Comparison of ENCODE assay signal across 10 mouse cellular contexts in genomic region chr19:41258707-41259106, GRCm38 (mm10). TPM values are rescaled to one million over a fixed set of nuclear protein-coding genes. Genes with fewer than 3 reads are reported as not detected.
A peak's percentile ranks its signal among the peaks of the same experiment; 100 is the strongest.
DNase-seq lines count a peak whose midpoint lies in the region; ATAC-seq and TF ChIP-seq lines count a peak whose summit lies in the region.
"Had no signal": no experiment of that assay in that cellular context is flagged by ENCODE, and none has a peak within 500 bp of the region (broad histone marks: within the 10 kb centered on the region; RNA-seq: fewer than 3 reads in every experiment).

No protein-coding gene starts in this region.

- H3K4me1 ChIP-seq in hindbrain, postnatal 0 days (ENCODE audit: insufficient read depth, low read length), result 0 out of 2 replicates have a peak, but pooled peaks cover 4% of the 10 kb centered on the region
- H3K4me1 ChIP-seq in hindbrain, embryonic 12.5 days, result peaks cover 26% of the 10 kb centered on the region
- H3K4me1 ChIP-seq in liver, postnatal 0 days (ENCODE audit: insufficient read depth), result peaks cover 24% of the 10 kb centered on the region

- CTCF ChIA-PET in Patski (lab: Charles Lee), result interaction anchor here (0.9 to 3.0 kb wide), 9 partner anchors 9 to 221 kb away, joined by 3 to 22 read pairs (median 3); no protein-coding TSS in a partner anchor

- no peak for ATAC-seq in hindbrain, postnatal 0 days
- ATAC-seq in hindbrain, embryonic 12.5 days (ENCODE audit: low FRiP score), result no peak
- no peak for ATAC-seq in Patski
- no peak for ATAC-seq in liver, postnatal 0 days
- no peak for ATAC-seq in frontal cortex, adult (ENCODE audit: low TSS enrichment)

- H3K9me3 ChIP-seq in hindbrain, postnatal 0 days (ENCODE audit: low read length), result no peaks in the 10 kb centered on the region
- no peaks in the 10 kb centered on the region for H3K9me3 ChIP-seq in hindbrain, embryonic 12.5 days (replicated peaks)
- no peaks in the 10 kb centered on the region for H3K9me3 ChIP-seq in liver, postnatal 0 days (ENCODE audit: low read length)
- H3K9me3 ChIP-seq: lung, embryonic 15.5 days had no signal

- no peaks in the 10 kb centered on the region for H3K27me3 ChIP-seq in hindbrain, postnatal 0 days (ENCODE audit: insufficient read depth, low read length)
- H3K27me3 ChIP-seq in hindbrain, embryonic 12.5 days, result no peaks in the 10 kb centered on the region
- no peaks in the 10 kb centered on the region for H3K27me3 ChIP-seq in Patski
- H3K27me3 ChIP-seq in liver, postnatal 0 days (ENCODE audit: insufficient read depth, low read length), result no peaks in the 10 kb centered on the region
- H3K27me3 ChIP-seq in splenic B cell, adult 2 months (ENCODE audit: control insufficient read depth, insufficient read depth, low read length, poor library complexity, severe bottlenecking), result no peaks in the 10 kb centered on the region; the same call in 1 of the 2 replicates
- H3K27me3 ChIP-seq: lung, embryonic 15.5 days had no signal

- TF ChIP-seq CTCF in hindbrain, postnatal 0 days (IDR thresholded peaks at IDR 0.05; ENCODE audit: low read depth), result peak; percentile 47
- peak; percentile 84 for TF ChIP-seq CTCF in Patski (IDR thresholded peaks at IDR 0.05)
- TF ChIP-seq CTCF in liver, postnatal 0 days (IDR thresholded peaks at IDR 0.05; ENCODE audit: low read depth), result peak; percentile 61

- POLR2A ChIA-PET in Patski (lab: Charles Lee), result interaction anchor here (0.6 kb wide), 1 partner anchor 54 kb away, joined by 3 read pairs; no protein-coding TSS in a partner anchor

- 46% methylated on average over 2 of the region's 2 CpGs for WGBS in hindbrain, postnatal 0 days
- WGBS in hindbrain, embryonic 12.5 days, result 44% methylated on average over 2 of the region's 2 CpGs
- 30% methylated on average over 2 of the region's 2 CpGs for WGBS in liver, postnatal 0 days (ENCODE audit: insufficient replicate concordance)

- H3K4me2 ChIP-seq in hindbrain, postnatal 0 days (ENCODE audit: low read depth, low read length), result no peak overlapping the region
- H3K4me2 ChIP-seq in hindbrain, embryonic 12.5 days (replicated peaks), result no peak overlapping the region
- H3K4me2 ChIP-seq in liver, postnatal 0 days (ENCODE audit: low read depth, low read length), result no peak overlapping the region
- H3K4me2 ChIP-seq: lung, embryonic 15.5 days had no signal

- no peak overlapping the region for H3K9ac ChIP-seq in hindbrain, postnatal 0 days (replicated peaks; ENCODE audit: low read length)
- no peak overlapping the region for H3K9ac ChIP-seq in hindbrain, embryonic 12.5 days
- H3K9ac ChIP-seq in liver, postnatal 0 days (replicated peaks), result no peak overlapping the region
- H3K9ac ChIP-seq: lung, embryonic 15.5 days had no signal

- peak; percentile 53 for DNase-seq in hindbrain, postnatal 0 days (ENCODE audit: low spot score)
- DNase-seq in CD4-positive helper T cell, adult 2 months (ENCODE audit: low read depth, low spot score), result peak; percentile 75
- no peak for DNase-seq in Patski (ENCODE audit: low read depth, low spot score)
- DNase-seq in embryo, embryonic 11.5 days (ENCODE audit: low read depth, low spot score), result peak; percentile 26
- peak; percentile 55 for DNase-seq in liver, postnatal 0 days
- peak; percentile 74 for DNase-seq in splenic B cell, adult 2 months (ENCODE audit: low read depth, low spot score)

- H3K27ac ChIP-seq in hindbrain, postnatal 0 days, result no peak overlapping the region
- H3K27ac ChIP-seq in hindbrain, embryonic 12.5 days, result no peak overlapping the region
- no peak overlapping the region for H3K27ac ChIP-seq in liver, postnatal 0 days (ENCODE audit: low read depth)
- H3K27ac ChIP-seq: lung, embryonic 15.5 days had no signal

- in situ Hi-C loops in Patski (cut with MboI; ENCODE audit: low pct_unique_long_range_greater_than_20kb), result no loop called here

- TF ChIP-seq EP300 in liver, postnatal 0 days (IDR thresholded peaks at IDR 0.05; ENCODE audit: low read depth), result no peak

- no peak overlapping the region for H3K4me3 ChIP-seq in hindbrain, postnatal 0 days (ENCODE audit: low read length)
- H3K4me3 ChIP-seq in hindbrain, embryonic 12.5 days, result no peak overlapping the region
- no peak overlapping the region for H3K4me3 ChIP-seq in liver, postnatal 0 days (ENCODE audit: low read depth, low read length)
- H3K4me3 ChIP-seq: erythroblast, embryonic 14.5 days; lung, embryonic 15.5 days had no signal

- no peaks in the 10 kb centered on the region for H3K36me3 ChIP-seq in hindbrain, postnatal 0 days (ENCODE audit: insufficient read depth, low read length)
- no peaks in the 10 kb centered on the region for H3K36me3 ChIP-seq in hindbrain, embryonic 12.5 days
- H3K36me3 ChIP-seq in liver, postnatal 0 days (replicated peaks; ENCODE audit: insufficient read depth, low read length), result peaks cover 11% of the 10 kb centered on the region
- peaks cover 2% of the 10 kb centered on the region; the same call in 1 of the 2 replicates for H3K36me3 ChIP-seq in splenic B cell, adult 2 months (ENCODE audit: control insufficient read depth, insufficient read depth, low read length, poor library complexity, severe bottlenecking)
- H3K36me3 ChIP-seq: lung, embryonic 15.5 days had no signal

RNA-seq across cellular contexts. Expression of gene Tm9sf3, which starts 5.1 kb away (rescaled TPM):
- total RNA-seq in hindbrain, postnatal 0 days (2014; rRNA removed), result 99.0 and 108 TPM in 2 replicates
- polyA plus RNA-seq in hindbrain, postnatal 0 days (2015; fragmentation: Nextera tagmentation; extraction: Ambion mirVana), result 67.4 and 68.1 TPM in 2 replicates
- polyA plus RNA-seq in hindbrain, embryonic 12.5 days (2016; fragmentation: Nextera tagmentation; extraction: Ambion mirVana), result 146 and 155 TPM in 2 replicates
- 304 TPM for polyA plus RNA-seq in Patski (2021)
- polyA plus RNA-seq in liver, postnatal 0 days (2015; fragmentation: Nextera tagmentation; extraction: Ambion mirVana), result 45.8 and 49.2 TPM in 2 replicates

RNA-seq across cellular contexts. Expression of gene Tll2, which starts 52.1 kb away (rescaled TPM):
- 1.2 and 2.8 TPM in 2 replicates for total RNA-seq in hindbrain, postnatal 0 days (2014; rRNA removed)
- polyA plus RNA-seq in hindbrain, postnatal 0 days (2015; fragmentation: Nextera tagmentation; extraction: Ambion mirVana), result 0.60 and 0.72 TPM in 2 replicates
- polyA plus RNA-seq in hindbrain, embryonic 12.5 days (2016; fragmentation: Nextera tagmentation; extraction: Ambion mirVana), result 0.66 and 0.93 TPM in 2 replicates
- 0.03 TPM for polyA plus RNA-seq in Patski (2021)
- polyA plus RNA-seq in liver, postnatal 0 days (2015; fragmentation: Nextera tagmentation; extraction: Ambion mirVana), result not detected in 2 replicates
- polyA plus RNA-seq: erythroblast, embryonic 14.5 days; lung, embryonic 15.5 days had no signal
